Mouse (Mus musculus) ovary, postnatal 10 days (tissue): Measurements from ENCODE around the gene Gna12.
A peak's percentile ranks its signal among the peaks of the same experiment; 100 is the strongest.

Experiments used
- DNase-seq: peaks from one replicate; pipeline ENCODE4 v3.0.0; 2022; ENCODE audit warnings: low spot score

Gna12 gene

DNA sequence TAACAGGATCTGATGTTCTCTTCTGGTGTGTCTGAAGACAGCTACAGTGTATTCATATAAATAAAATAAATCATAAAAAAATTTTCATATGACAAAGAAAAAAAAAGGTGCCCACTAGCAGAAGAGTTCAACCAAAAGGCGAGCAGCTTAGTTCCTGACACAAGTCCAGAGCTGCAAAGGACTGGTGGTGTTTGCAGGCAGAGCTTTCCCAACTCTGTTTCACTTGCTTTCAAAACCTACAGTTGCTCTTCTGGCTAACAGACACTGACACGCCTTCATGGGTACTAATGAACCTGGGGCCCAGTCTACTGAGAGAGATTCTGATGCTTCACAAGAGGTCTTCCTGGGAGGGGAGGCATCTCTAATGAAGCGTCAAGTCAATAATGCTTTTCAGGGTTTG lies 34.2 kb downstream of the Gna12 start:
- DNase-seq, result no peak

DNA sequence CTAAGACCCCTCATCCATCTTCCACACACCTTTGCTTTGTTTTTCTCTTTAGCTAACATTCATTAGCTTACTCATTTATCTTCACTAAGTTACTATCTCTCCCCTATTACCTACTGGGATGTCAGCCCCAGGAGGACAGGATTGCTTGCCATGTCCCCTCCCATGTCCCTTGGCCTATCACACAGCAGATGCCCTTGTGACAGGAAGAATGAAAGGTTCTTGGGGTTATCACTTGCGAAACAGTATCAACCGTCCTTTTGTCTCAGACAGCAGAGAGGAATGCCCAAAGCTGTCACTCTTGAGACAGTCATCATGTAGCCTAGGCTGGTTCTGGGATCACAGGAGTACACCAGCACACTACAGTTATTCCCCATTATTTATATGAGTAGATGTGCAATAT lies 35.1 kb downstream of the Gna12 start:
- no peak for DNase-seq

DNA sequence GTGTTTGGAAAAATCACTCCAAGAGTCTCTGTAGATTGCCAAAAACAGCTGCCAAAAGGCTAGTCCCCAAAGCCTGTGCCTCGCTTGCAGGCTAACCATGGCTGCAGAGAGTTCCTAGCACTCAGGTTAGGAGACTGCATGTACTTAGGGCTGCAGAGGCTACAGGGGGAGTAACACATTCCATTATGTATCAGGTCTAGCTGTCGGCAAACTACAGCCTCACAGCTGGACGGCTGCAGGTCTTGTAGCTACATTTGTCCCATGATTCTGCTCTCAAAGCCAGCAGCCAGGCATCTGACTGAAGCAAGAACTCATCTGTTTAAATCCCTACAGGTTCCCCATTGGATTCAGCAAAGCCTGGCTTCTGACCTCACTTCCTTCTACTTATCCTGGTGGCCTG lies 35.5 kb downstream of the Gna12 start:
- no peak for DNase-seq

DNA sequence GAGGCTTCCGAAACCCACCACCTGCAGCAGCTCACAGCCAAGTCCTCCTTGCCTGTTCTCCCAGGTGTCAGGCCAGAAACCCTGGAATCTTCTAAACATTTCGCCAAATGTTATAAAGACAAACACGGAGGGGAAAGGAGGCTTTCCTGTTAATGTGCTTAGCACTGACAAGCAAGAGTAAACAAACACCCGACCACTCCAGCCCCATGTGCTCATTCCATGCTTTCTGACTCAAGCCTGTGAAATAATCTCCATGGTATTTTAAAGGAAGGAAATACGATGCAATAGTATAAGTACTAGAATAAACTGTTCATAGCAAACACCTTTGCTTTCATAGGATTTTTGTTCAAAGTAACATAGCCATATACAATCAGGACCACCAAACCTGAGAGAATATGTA lies 38.0 kb downstream of the Gna12 start:
- no peak for DNase-seq

DNA sequence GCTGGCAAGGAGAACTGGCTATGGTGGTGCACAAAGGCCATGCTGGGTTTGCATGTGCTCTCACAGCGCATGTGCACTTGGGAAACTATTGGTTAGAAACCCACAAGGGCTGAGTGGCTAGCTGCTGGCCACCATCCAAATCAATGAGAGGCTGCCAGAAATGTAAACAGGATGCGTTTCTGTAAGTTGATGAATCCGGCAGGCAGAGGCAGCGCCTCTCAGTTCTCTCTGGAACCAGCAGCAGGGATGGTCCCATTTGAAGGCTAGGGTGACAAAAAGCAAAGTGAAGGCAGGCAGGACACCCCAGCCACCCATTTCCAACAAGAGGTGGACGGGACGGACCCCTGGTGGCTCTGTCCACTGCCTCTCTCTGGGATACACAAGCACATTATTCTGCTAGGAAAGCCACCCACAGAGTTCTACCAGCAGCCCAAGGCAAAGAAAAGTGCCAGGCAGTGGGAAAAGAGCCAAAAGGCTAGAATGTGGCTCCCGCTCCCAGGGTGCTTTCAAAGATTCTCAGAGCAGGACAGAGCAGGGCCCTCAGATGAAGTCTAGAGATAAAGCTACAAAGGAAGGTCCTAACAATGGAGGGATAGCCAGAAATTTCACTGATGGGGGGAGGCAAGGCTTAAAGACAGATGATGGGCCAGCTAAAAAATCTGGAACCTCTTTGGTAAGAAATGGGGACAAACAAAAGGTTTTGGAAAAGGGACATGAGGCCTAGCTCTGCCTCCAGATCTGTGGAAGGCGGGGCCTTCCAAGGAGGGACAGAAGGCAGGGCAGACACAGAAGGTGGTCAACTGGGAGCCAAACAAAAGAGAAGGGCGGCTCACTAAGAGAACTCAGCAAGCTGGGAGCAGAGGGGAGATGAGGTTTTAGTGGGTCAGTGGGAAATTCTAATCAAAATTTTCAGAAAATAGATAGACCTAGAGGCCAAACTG lies 39.0 kb downstream of the Gna12 start:
- no peak for DNase-seq

DNA sequence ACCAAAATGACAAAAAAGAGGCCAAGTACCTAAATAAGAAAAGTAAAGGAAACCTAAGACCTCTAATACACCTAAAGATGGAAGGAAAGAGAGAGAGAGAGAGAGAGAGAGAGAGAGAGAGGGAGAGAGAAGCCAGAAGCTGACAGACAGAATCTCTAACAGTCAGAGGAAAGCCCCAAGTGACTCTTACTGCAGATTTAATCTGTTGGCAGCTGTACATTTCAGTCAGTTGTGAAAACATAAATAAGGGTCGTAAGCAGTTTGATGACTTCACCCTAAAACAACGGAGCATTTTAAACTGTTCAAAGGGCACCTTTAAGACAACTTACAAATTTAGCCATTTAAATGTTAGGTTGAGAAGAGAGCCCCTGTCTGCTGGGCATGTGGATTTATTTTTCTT lies 39.8 kb downstream of the Gna12 start:
- DNase-seq, result no peak

DNA sequence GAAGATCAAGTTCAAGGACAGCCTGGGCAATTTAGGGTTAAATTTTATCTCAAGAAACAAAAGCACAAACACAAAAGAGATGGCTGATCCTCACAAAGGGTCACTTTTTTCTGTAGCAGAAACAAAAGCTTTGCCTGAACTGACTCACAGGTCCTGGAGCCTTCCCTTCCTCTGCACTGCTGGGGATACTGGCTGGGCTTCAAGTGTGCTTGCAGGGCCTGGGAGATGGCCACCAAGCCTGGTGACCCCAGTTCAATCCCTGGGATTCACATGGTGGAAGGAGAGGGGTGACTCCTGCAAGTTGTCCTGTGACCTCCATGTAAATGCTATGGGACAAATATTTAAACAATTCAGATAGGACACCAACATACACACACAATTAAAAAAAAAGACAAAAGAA lies 40.7 kb downstream of the Gna12 start:
- no peak for DNase-seq

DNA sequence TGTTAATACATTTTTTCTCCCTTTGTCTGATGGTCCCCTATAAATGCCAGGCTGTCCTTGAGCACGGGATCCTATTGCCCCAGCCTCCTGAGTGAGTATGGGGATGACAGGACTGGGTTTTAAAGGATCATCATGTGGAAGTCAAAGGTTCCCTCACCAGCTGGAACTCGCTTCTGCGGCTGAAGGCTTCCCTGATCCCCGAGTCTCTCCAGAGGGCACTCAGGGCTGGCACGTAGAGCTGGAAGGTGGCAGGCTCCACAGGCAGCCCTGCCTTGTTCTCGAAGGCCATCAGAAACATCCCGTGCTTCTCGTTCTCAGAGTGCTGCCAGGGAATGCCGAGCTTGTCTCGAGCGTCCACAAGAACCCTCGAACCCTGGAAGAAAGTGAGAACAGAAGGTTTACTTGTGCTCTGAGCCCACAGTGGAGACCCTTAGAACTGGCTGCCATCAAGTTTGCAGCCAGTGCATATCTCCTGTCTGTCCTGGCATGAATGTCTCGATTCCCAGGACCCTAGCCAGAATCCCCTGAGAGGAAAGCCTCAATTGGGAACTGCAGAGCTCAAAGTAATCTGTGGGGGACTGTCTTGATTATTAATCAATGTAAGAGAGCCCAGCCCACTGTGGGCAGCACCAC lies 44.9 kb downstream of the Gna12 start:
- DNase-seq, result no peak

DNA sequence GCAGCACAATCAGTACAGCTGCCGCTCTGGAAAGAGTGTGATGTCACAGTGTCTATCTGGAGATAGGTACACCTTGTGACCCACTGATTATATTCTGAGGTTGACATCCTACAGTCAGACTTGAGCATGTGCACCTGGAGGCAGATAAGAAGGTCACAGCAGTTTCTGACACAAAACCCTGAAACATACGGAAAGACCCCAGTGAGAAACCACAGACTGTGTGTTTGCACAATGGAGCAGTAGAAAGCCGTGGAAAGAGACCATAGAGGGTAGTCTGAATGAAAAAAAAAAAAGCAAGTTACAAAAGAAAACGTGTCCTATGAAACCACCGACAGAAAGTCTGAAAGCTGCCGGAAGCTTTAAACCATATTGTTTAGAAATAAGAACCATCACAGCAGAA lies 45.9 kb downstream of the Gna12 start:
- DNase-seq, result no peak

DNA sequence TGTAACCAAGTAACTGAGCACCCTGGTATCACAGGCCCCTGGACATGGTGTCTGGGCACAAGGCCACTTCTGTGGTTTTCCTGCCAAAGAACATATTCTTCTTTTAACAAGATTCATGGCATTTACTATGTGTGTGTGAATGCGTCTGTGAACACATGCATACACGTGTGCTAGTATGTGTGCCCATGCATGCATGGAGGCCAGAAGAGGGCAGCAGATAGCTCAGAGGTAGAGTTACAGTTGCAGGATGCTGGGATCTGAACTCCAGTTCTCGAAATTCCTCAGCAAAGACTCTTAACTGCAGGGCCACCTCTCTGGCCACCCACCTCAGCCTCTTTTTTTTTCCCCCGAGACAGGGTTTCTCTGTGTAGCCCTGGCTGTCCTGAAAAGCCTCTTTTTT lies 46.7 kb downstream of the Gna12 start:
- DNase-seq, result no peak

DNA sequence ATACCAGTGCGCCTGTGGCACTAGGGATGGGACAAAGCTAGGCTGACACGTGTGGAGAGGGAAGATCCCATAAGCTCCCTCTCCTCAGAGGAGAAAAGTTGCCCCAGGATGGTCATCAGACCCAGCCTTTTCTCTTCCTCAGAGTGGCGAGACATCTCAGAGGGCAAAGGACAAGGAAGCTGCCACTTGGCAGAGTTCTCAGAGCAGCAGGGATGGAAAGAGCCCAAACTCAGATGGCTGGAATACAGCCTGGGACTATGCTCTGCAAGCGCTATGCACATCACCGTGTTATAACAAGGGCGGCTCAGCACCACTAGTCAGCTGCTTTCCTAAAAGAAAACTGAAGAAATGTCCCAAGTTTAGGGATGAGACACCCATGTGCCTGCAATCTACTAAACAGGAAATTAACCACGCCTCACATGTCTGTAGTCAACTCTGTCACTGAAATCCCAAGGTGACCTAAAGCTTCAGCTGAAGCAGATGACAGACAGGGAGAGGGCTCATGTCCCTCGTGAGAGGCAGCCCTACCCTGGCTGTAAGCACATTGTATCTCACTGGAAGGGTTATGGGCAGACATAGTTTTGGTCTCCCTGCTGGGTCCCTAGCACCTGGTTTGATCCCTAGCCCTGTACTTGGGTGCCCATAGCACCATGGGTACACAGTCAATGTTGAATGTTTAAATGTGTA lies 48.2 kb downstream of the Gna12 start:
- no peak for DNase-seq

DNA sequence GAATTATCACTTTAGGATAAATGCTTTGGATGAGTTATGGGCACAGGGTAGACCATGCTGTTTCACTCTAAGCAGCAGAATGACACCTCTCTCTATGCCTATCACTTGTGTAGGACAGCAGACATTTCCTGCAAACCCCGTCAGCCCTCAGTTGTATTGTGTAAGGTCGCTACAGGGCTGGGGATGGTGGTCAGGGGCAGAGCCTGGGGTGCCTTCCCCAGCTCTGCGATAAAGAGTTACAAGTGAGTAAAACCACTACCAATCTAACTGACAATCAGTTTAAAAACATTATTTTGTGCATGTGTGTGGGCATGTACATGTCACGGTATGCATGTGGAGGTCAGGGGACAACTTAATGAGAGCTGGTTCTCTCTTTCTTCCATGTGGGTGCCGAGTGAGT lies 49.1 kb downstream of the Gna12 start:
- no peak for DNase-seq

DNA sequence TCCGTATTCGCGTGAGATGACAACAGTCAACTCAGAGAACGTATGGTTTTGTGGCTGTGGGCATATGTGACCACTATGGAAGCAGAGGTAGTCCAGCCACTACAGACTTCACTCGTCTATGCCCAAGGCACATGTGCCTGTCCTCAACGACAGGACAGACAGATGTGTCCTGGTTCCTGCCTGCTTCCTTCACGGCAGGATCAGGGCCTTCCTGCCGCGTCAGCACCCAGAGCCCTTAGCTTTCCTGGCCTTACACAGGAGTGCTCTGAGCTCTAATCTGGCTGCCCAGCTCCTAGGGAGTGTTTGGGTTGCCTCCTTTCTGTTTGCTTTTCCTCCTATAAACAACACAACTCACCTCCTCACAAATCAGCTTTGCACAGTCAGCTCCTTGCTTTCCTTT lies 53.3 kb downstream of the Gna12 start:
- no peak for DNase-seq

DNA sequence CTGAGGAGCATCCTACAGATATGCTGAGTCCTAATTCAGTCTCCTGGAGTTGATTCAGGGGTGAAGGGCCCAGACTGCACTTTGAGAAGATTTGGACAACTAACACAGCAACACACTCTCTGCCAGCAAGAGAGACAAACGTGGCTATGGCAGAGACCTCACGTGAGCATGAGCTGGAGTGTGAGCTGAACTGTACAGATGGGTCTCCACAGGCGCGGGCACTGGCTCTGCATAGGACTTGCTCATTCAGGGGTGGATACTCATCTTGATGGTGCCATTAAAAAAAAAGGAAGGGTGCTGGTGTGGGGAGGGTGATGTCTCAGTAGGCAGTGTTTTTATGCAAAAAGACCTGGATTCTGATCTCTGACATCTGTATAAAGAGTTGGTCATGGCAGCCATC lies 55.1 kb downstream of the Gna12 start:
- DNase-seq, result no peak

DNA sequence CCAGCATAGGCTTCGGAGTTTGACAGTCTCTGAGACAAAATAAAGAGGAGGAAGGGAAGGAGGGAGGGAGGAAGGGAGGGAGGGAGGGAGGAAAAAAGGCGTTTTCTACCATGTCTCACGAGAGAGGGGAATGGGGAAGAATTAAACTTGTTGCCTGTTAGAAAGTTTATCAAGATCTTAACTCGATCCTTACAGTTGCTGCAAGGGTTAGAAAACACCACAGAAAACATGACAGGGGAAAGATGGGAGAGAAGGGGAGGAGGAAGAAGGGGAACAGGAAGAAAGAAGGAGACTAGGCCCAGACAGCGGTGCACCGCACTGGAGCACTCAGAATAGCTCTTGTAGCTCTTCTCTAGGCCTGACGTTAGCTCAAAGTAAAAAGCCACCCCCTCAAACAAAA lies 58.1 kb downstream of the Gna12 start:
- no peak for DNase-seq

DNA sequence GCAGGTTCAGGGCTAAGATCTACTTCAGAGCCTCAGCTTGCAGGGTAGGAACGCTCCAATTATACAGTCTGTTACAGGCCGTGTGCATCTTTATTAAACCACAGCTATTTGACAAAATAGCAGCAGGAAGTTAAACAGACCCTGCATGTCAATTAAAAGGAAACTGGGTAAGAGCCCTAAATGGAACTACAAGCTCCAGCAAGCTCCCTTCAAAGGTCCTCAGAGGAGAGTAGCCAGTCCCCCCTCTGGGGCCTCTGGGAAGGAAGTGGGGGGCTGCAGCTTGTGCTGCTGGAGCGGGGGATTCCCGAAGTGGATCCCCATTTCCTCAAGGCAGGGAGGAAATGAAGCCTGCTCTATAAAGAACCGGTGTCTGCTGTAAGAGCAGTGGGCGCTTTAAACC lies 58.6 kb downstream of the Gna12 start:
- DNase-seq, result no peak

DNA sequence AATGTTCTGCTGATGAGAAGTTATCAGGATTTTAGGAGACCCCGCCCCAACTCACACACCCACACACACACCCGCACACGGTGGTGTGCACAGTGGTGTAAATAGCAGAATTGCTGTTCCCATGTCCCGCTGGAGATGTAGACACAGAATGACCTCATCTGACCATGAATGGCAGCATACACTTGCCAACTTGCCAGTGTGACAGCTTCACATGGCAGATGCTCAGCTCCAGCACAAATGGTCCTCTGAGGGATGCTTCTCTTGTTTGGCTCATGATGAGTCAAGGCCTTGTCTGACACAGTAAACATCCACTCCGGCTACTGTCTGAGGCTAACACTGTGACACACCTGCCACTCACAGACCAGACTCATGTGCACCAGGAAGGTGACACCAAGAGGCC lies 61.9 kb downstream of the Gna12 start:
- DNase-seq, result no peak

DNA sequence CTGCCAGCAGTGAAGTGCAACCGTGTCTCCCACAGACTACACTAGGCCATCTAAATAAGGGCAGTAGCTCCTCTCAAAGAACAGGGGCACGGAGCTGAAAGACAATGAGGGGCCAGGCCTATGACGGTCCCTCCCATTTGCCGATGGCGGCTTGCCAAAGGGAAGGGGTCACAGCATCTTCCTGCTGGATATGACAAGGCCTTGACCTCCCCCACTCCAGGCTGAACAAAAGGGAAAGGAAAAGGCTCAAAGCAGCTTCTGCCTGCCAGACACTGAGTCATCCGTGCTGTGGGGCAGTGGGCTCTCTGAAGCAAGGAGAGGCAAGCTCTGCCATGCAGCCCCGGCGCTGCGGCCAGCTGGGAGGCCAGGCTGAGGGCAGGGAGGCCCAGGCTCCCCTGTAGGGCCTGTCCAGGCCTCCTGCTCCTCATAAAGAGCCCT lies 62.5 kb downstream of the Gna12 start:
- peak; percentile 56 for DNase-seq

DNA sequence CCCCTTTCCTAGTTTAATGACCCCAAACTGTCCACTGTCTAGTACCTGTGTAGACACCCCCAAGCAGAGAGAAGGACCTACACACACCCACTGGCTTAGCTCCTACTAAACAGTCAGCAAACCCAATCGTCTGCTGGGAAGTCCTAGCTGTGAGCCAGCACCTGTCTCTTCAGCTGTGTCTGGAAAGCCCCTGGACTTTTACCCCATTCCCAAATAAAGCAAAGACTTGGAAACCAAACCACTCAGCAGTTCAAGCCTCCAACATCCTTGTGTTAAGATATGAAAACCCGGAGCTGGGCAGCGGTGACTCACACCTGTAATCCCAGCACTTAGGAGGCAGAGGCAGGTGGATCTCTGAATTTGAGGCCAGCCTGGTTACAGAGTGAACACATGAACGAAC lies 63.7 kb downstream of the Gna12 start:
- DNase-seq, result no peak

DNA sequence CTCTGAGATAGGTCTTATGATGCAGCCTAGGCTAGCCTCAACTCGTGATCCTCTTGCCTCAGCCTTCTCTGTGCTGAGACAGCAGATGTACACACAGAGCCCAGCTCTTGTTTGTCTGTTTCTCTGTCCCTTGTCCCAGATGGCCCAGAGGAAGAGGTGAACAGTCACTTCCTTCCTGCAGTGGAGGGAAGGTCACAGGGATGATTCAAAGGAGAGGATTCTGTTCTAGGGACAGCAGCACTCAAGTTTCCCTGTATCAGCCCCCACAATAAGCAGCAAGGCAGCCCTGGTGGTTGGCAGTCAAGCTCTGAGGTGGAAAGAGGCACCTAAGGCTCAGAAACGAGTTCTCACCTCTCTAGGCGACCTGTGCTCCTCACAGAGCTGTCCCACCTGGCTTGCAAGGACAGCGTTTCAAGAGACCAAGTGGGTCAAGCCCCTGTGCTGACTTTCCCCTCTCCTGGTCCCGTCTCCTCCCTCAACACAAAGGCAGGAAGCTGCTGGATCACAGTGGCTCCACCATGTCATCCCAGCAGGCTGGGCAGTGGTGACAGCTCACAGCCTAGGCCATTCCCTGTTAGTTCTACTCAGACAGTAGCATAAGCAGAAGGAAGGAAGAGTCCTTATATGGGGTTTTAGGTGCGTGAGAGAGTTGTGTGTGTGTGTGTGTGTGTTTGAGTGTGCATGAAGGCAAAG lies 65.2 kb downstream of the Gna12 start:
- DNase-seq, result no peak

DNA sequence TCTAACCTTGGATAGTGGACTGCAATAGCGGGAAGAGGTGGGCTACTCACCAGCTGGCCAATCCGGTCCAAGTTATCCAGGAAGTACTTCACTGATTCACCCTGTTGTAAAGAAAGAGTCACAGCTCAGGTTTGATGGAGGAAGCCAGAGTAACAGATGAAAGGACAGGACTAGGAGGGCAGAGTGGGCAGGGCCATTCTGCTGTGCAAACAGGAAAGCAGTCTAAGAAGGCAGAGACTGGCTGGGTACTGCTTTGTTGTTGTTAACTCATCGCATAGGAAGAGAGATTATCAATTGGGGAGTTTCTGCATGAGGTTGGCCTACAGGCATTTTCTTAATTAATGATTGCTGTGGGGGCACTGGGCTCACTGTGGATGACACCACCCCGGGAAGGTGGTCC lies 67.7 kb downstream of the Gna12 start:
- no peak for DNase-seq

DNA sequence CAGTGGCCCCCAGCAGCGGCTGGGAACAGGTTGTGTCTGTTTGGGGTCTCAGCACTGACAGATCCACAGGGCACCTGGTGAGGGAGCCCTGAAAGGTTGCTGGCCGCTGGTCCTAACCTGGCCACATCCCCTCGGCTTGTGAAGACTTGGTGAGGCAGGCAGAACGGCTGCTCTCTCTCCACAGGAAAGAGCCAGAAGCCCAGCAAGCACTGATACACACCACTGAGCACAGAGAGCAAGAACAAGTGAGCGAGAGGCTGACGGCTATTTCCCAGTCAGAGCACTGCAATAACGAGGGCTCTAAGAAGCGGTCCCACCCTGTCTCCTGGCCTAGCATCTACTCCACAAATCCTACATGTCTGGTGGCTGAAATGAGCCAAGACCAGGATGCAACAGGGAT lies 71.4 kb downstream of the Gna12 start:
- no peak for DNase-seq

DNA sequence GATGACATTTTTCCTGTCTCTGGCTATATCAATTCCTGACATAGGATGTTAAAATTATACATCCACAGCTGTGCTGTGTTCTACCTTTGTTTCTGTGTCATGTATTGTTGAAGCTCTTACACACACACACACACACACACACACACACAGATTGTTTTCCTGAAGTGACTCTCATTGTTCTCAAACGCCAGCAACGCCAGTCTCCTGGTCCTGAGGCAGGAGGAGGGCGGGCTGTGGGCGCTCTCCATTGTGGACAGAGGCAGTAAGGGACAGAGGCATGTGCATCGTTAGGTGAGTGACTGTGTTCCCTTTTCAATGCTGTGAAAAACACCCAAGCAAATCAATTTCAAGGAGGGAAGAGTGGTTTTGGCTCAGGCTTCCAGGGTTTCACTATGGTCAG lies 77.0 kb downstream of the Gna12 start:
- DNase-seq, result no peak
